Mouse (Mus musculus) testis, adult 2 months (tissue): ENCODE measurements around the gene Mdh2.

Experiments used
- CTCF ChIP-seq: fragments of 200-500 bp; IDR thresholded peaks from 2 replicates; pipeline ENCODE4 v1.5.1; 2012; ENCODE audit warnings: low read depth, mild to moderate bottlenecking, inconsistent platforms, low read length, moderate library complexity; ENCODE audit not compliant: control insufficient read depth, insufficient read depth, insufficient replicate concordance
- POLR2A ChIP-seq: fragments of 200-500 bp; IDR thresholded peaks from 2 replicates; pipeline ENCODE4 v1.6.1; 2012; ENCODE audit warnings: low read depth, mild to moderate bottlenecking, inconsistent platforms, low read length, moderate library complexity; ENCODE audit not compliant: control insufficient read depth

- no peak for TF ChIP-seq CTCF
- no peak for TF ChIP-seq POLR2A
Observed at GRCm38 (mm10) chr5:135802641-135803040, 24.4 kb downstream of the Mdh2 start.
